Mouse (Mus musculus): Measurements from ENCODE around the gene Peli2. TPM values are rescaled to one million over a fixed set of nuclear protein-coding genes. Genes with fewer than 3 reads are reported as not detected.

Peli2 gene
- polyA plus RNA-seq, 1 experiment, result 8.8 TPM

GRCm38 (mm10) chr14:48090465-48090864 is 30.2 kb upstream of the Peli2 start:
- no peak overlapping the region for H3K27ac ChIP-seq (ENCODE audit: control insufficient read depth, insufficient read depth, low read depth, low read length, poor library complexity)
- H3K4me1 ChIP-seq (ENCODE audit: control insufficient read depth, insufficient read depth, low read length), result no peaks in the 10 kb centered on the region
- TF ChIP-seq CTCF (IDR thresholded peaks at IDR 0.05; ENCODE audit: control insufficient read depth, insufficient read depth, low read length), result no peak
- TF ChIP-seq POLR2A (IDR thresholded peaks at IDR 0.05; ENCODE audit: borderline replicate concordance, control insufficient read depth, low read depth, low read length), result no peak
- H3K4me3 ChIP-seq (replicated peaks; ENCODE audit: control insufficient read depth, low read depth, low read length), result no peak overlapping the region
- WGBS, result 54% methylated on average over 4 of the region's 4 CpGs

DNA sequence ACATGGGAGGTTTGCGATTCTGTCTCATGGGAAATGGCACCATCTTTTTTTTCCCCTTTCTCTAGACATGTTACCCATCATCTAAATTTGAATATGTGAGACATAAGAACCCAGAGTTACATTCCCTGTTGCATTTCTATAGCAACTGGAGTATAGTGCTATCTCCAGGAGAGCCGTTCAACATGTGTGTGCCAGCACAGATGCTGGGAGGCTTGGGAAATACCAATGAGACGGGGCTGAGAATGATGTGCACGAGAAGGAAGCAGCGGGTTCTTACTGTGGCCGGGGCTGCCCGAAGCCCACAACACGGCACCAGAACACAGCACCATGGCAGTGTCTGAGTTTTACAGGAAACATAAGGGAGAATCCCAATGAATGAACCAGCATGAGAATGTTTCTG is 29.5 kb upstream of the Peli2 start:
- TF ChIP-seq POLR2A (IDR thresholded peaks at IDR 0.05; ENCODE audit: borderline replicate concordance, control insufficient read depth, low read depth, low read length) (no peak), CTCF (IDR thresholded peaks at IDR 0.05; ENCODE audit: control insufficient read depth, insufficient read depth, low read length) (no peak)
- 86% methylated on average over 8 of the region's 8 CpGs for WGBS

GRCm38 (mm10) chr14:48098253-48098652 is 22.4 kb upstream of the Peli2 start:
- 71% methylated on average over 6 of the region's 6 CpGs for WGBS
- TF ChIP-seq POLR2A (IDR thresholded peaks at IDR 0.05; ENCODE audit: borderline replicate concordance, control insufficient read depth, low read depth, low read length), result no peak
- Histone ChIP-seq H3K4me3 (replicated peaks; ENCODE audit: control insufficient read depth, low read depth, low read length) (no peak overlapping the region), H3K4me1 (ENCODE audit: control insufficient read depth, insufficient read depth, low read length) (no peaks in the 10 kb centered on the region), H3K27ac (ENCODE audit: control insufficient read depth, insufficient read depth, low read depth, low read length, poor library complexity) (no peak overlapping the region)

More for the DNA sequence above, 29.5 kb upstream of the Peli2 start:
- Histone ChIP-seq H3K4me3 (replicated peaks; ENCODE audit: control insufficient read depth, low read depth, low read length) (no peak overlapping the region), H3K4me1 (ENCODE audit: control insufficient read depth, insufficient read depth, low read length) (no peaks in the 10 kb centered on the region), H3K27ac (ENCODE audit: control insufficient read depth, insufficient read depth, low read depth, low read length, poor library complexity) (no peak overlapping the region)

DNA sequence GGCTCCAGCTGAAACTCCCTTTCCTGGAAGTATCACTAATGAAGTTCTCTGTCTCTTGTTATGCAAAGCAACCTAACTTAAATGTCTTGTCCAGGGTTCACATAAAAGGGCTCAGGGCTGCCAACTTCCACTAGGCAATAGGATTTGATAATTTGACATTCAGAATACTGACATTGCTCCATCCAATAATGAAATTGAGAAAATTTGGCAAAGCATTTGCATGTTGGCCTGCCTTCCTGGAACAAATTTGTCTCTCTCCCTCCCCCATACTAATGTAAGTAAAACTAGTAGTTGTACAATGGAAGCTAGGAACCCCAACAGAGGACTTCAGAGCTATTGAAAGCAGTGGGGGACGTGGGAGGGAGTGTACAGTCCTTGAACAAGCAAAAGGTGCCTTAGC is 21.3 kb upstream of the Peli2 start:
- Histone ChIP-seq H3K4me1 (ENCODE audit: control insufficient read depth, insufficient read depth, low read length) (no peaks in the 10 kb centered on the region), H3K27ac (ENCODE audit: control insufficient read depth, insufficient read depth, low read depth, low read length, poor library complexity) (no peak overlapping the region), H3K4me3 (replicated peaks; ENCODE audit: control insufficient read depth, low read depth, low read length) (no peak overlapping the region)
- 68% methylated on average over 1 of the region's 1 CpGs for WGBS
- TF ChIP-seq CTCF (IDR thresholded peaks at IDR 0.05; ENCODE audit: control insufficient read depth, insufficient read depth, low read length), result no peak
- no peak for TF ChIP-seq POLR2A (IDR thresholded peaks at IDR 0.05; ENCODE audit: borderline replicate concordance, control insufficient read depth, low read depth, low read length)

- no peak for TF ChIP-seq CTCF (IDR thresholded peaks at IDR 0.05; ENCODE audit: control insufficient read depth, insufficient read depth, low read length)
- TF ChIP-seq POLR2A (IDR thresholded peaks at IDR 0.05; ENCODE audit: borderline replicate concordance, control insufficient read depth, low read depth, low read length), result no peak
- Histone ChIP-seq H3K4me1 (ENCODE audit: control insufficient read depth, insufficient read depth, low read length) (no peaks in the 10 kb centered on the region), H3K27ac (ENCODE audit: control insufficient read depth, insufficient read depth, low read depth, low read length, poor library complexity) (no peak overlapping the region), H3K4me3 (replicated peaks; ENCODE audit: control insufficient read depth, low read depth, low read length) (no peak overlapping the region)
- 81% methylated on average over 7 of the region's 7 CpGs for WGBS
These were observed 14.2 kb upstream of the Peli2 start for GRCm38 (mm10) chr14:48106453-48106852.

DNA sequence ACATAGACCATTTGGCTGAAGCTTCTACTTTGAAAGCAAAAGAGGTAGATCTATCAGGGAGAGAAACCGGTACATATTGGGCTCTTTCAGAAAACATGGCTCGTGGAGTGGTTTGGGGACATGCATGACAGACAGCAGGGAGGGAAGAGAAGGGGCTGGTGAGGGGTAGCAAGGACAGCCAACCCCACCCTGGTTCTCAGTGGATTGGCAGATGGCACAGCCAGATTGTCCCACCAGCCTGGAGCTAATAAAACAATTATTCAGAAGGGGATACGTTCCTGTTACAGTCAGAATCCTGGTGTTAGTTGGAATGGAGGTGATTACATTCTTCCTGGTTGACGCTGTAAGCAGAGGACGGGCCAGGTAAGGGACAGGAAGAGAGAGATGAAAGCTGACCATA is 2.6 kb upstream of the Peli2 start:
- no peaks in the 10 kb centered on the region; the same call in 1 of the 2 replicates for H3K4me1 ChIP-seq (ENCODE audit: control insufficient read depth, insufficient read depth, low read length)
- no peak overlapping the region for H3K27ac ChIP-seq (ENCODE audit: control insufficient read depth, insufficient read depth, low read depth, low read length, poor library complexity)
- WGBS, result 78% methylated on average over 5 of the region's 5 CpGs
- H3K4me3 ChIP-seq (replicated peaks; ENCODE audit: control insufficient read depth, low read depth, low read length), result no peak overlapping the region
- TF ChIP-seq CTCF (IDR thresholded peaks at IDR 0.05; ENCODE audit: control insufficient read depth, insufficient read depth, low read length) (no peak), POLR2A (IDR thresholded peaks at IDR 0.05; ENCODE audit: borderline replicate concordance, control insufficient read depth, low read depth, low read length) (no peak)

GRCm38 (mm10) chr14:48119012-48119647 is 1.5 kb upstream of the Peli2 start:
- no peak overlapping the region for H3K27ac ChIP-seq (ENCODE audit: control insufficient read depth, insufficient read depth, low read depth, low read length, poor library complexity)
- 52% methylated on average over 9 of the region's 9 CpGs for WGBS
- H3K4me1 ChIP-seq (ENCODE audit: control insufficient read depth, insufficient read depth, low read length), result no peaks in the 10 kb centered on the region; the same call in 1 of the 2 replicates
- no peak for TF ChIP-seq CTCF (IDR thresholded peaks at IDR 0.05; ENCODE audit: control insufficient read depth, insufficient read depth, low read length)
- TF ChIP-seq POLR2A (IDR thresholded peaks at IDR 0.05; ENCODE audit: borderline replicate concordance, control insufficient read depth, low read depth, low read length), result no peak
- no peak overlapping the region for H3K4me3 ChIP-seq (replicated peaks; ENCODE audit: control insufficient read depth, low read depth, low read length)

DNA sequence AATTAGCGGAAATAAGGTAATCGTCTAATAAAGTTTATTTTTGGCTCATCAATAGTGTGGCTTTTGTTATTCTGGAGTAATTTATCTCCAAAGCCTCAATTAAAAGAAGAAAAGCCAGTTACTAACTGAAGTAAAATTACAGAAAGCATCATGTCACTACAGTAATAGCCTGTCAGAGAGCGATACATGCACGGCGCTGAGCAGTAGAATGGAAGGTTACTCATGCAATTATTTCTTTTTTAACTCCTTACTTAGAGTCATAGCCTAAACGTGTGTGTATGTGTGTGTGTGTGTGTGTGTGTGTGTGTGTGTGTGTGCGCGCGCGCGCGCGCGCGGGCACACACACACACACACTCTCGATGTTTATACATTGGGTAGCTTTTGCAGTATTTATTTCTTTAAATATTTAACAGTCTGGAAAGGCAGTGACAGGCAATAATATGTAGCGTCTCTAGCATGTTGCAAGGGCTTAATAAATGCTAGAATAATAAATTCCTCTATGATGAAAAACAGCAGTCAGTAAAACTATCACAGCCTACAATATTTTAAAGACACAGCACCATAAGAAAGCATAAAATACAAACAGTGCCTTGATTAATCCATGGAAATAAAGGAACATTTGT is 864 bp upstream of the Peli2 start:
- TF ChIP-seq POLR2A (IDR thresholded peaks at IDR 0.05; ENCODE audit: borderline replicate concordance, control insufficient read depth, low read depth, low read length) (no peak), CTCF (IDR thresholded peaks at IDR 0.05; ENCODE audit: control insufficient read depth, insufficient read depth, low read length) (no peak)
- WGBS, result 11% methylated on average over 17 of the region's 17 CpGs
- H3K27ac ChIP-seq (ENCODE audit: control insufficient read depth, insufficient read depth, low read depth, low read length, poor library complexity), result no peak overlapping the region
- no peak overlapping the region for H3K4me3 ChIP-seq (replicated peaks; ENCODE audit: control insufficient read depth, low read depth, low read length)
- no peaks in the 10 kb centered on the region for H3K4me1 ChIP-seq (ENCODE audit: control insufficient read depth, insufficient read depth, low read length)

GRCm38 (mm10) chr14:48120443-48120751 is 226 bp upstream of the Peli2 start:
- H3K27ac ChIP-seq (ENCODE audit: control insufficient read depth, insufficient read depth, low read depth, low read length, poor library complexity), result no peak overlapping the region
- H3K4me1 ChIP-seq (ENCODE audit: control insufficient read depth, insufficient read depth, low read length), result no peaks in the 10 kb centered on the region
- no peak for TF ChIP-seq CTCF (IDR thresholded peaks at IDR 0.05; ENCODE audit: control insufficient read depth, insufficient read depth, low read length)
- TF ChIP-seq POLR2A (IDR thresholded peaks at IDR 0.05; ENCODE audit: borderline replicate concordance, control insufficient read depth, low read depth, low read length), result no peak
- H3K4me3 ChIP-seq (replicated peaks; ENCODE audit: control insufficient read depth, low read depth, low read length), result peak overlapping the region; percentile 68
- WGBS, result 2% methylated on average over 10 of the region's 10 CpGs

Data from bone marrow, adult 2 months (tissue).